ENCODE assay signal across 26 mouse cellular contexts in the genomic region with DNA sequence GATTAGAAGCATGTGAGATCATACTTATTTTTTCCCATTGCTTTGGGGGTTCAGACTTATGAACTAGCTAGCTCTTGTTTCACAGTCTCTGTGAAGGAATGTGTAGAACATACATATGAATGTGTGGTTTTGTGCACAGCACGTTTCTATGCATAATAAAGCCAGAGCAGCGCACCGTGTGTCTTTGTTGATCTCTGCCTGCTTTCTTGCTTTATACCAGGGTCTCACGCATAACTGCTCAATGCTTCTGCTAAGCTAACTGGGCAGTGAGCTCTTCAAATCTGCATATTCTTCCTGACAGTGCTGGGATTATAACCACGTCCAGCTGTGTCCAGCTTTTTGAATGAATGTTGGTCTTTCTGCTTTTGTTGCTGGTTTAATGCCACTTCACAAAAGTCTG.
A peak's percentile ranks its signal among the peaks of the same experiment; 100 is the strongest.
DNase-seq lines count a peak whose midpoint lies in the region; ATAC-seq and TF ChIP-seq lines count a peak whose summit lies in the region.
"Had no signal": no experiment of that assay in that cellular context is flagged by ENCODE, and none has a peak within 500 bp of the region (broad histone marks: within the 10 kb centered on the region; RNA-seq: fewer than 3 reads in every experiment).

No protein-coding gene starts in this region.

- WGBS in forebrain, embryonic 14.5 days = 15% methylated on average over 5 of the region's 5 CpGs
- WGBS in forebrain, postnatal 0 days = 21% methylated on average over 5 of the region's 5 CpGs
- WGBS in midbrain, embryonic 12.5 days = 27% methylated on average over 5 of the region's 5 CpGs
- WGBS in midbrain, embryonic 16.5 days = 8% methylated on average over 5 of the region's 5 CpGs
- 89% methylated on average over 5 of the region's 5 CpGs for WGBS in thymus, adult 2 months

- no peaks in the 10 kb centered on the region for H3K36me3 ChIP-seq in forebrain, embryonic 14.5 days (ENCODE audit: control insufficient read depth, insufficient read depth, low read length)
- H3K36me3 ChIP-seq in forebrain, postnatal 0 days (ENCODE audit: insufficient read depth) = no peaks in the 10 kb centered on the region
- H3K36me3 ChIP-seq in midbrain, embryonic 12.5 days = no peaks in the 10 kb centered on the region
- no peaks in the 10 kb centered on the region for H3K36me3 ChIP-seq in midbrain, embryonic 16.5 days (ENCODE audit: control insufficient read depth, insufficient read depth, low read length)
- H3K36me3 ChIP-seq in thymus, adult 2 months (ENCODE audit: control insufficient read depth, insufficient read depth, low read length) = no peaks in the 10 kb centered on the region
- H3K36me3 ChIP-seq: embryonic facial prominence, embryonic 10.5 days; embryonic facial prominence, embryonic 13.5 days; heart, embryonic 12.5 days; heart, embryonic 15.5 days; hindbrain, embryonic 10.5 days; hindbrain, embryonic 13.5 days; intestine, embryonic 15.5 days had no signal

- H3K27ac ChIP-seq in forebrain, embryonic 14.5 days (ENCODE audit: low read depth, low read length) = no peak overlapping the region
- H3K27ac ChIP-seq in forebrain, postnatal 0 days (ENCODE audit: low read depth, low read length) = no peak overlapping the region
- H3K27ac ChIP-seq in midbrain, embryonic 12.5 days (replicated peaks) = no peak overlapping the region
- no peak overlapping the region for H3K27ac ChIP-seq in midbrain, embryonic 16.5 days (ENCODE audit: low read length)
- no peak overlapping the region for H3K27ac ChIP-seq in thymus, adult 2 months (ENCODE audit: control insufficient read depth, insufficient read depth, low read length)
- H3K27ac ChIP-seq: embryonic facial prominence, embryonic 10.5 days; embryonic facial prominence, embryonic 13.5 days; heart, embryonic 15.5 days; hindbrain, embryonic 10.5 days; hindbrain, embryonic 13.5 days; intestine, embryonic 15.5 days had no signal

- no peak for TF ChIP-seq POLR2A in thymus, adult 2 months (IDR thresholded peaks at IDR 0.05; ENCODE audit: control insufficient read depth, extremely low read depth, insufficient read depth, low read length, poor library complexity)

- peak; percentile 1 for DNase-seq in embryo, embryonic 11 days
- DNase-seq in embryo, embryonic 10 days (ENCODE audit: low spot score) = no peak
- DNase-seq in forebrain, embryonic 14.5 days (ENCODE audit: low spot score) = no peak
- DNase-seq in forebrain, postnatal 0 days = no peak
- peak; percentile 21 for DNase-seq in R1 (ENCODE audit: low read depth, low spot score)
- DNase-seq in thymus, adult 2 months = no peak
- DNase-seq: adrenal gland, adult 8-10 months; adrenal gland, postnatal 25 days; cerebellum, adult 18-20 months; cerebellum, adult 9-10 months; cerebellum, postnatal 14 days; gastrocnemius, postnatal 25 days; heart, adult 18-20 months; heart, postnatal 10 days; heart, postnatal 36 days had no signal

- peak; percentile 68; the same call in 1 of the 2 replicates for ATAC-seq in forebrain, embryonic 14.5 days
- no peak for ATAC-seq in forebrain, postnatal 0 days
- ATAC-seq in midbrain, embryonic 12.5 days (ENCODE audit: low FRiP score, low read depth) = peak; percentile 68
- no peak for ATAC-seq in midbrain, embryonic 16.5 days
- ATAC-seq: hindbrain, embryonic 16.5 days; intestine, embryonic 15.5 days had no signal

- no peak overlapping the region for H3K9ac ChIP-seq in forebrain, embryonic 14.5 days (ENCODE audit: low read length)
- H3K9ac ChIP-seq in forebrain, postnatal 0 days = no peak overlapping the region
- no peak overlapping the region for H3K9ac ChIP-seq in midbrain, embryonic 12.5 days (replicated peaks)
- no peak overlapping the region for H3K9ac ChIP-seq in midbrain, embryonic 16.5 days (ENCODE audit: low read depth, low read length)
- H3K9ac ChIP-seq: embryonic facial prominence, embryonic 13.5 days; heart, embryonic 12.5 days; heart, embryonic 15.5 days; hindbrain, embryonic 13.5 days; intestine, embryonic 15.5 days had no signal

- H3K4me1 ChIP-seq in forebrain, embryonic 14.5 days (ENCODE audit: control insufficient read depth, insufficient read depth, low read length) = no peaks in the 10 kb centered on the region
- no peaks in the 10 kb centered on the region for H3K4me1 ChIP-seq in forebrain, postnatal 0 days (ENCODE audit: insufficient read depth)
- peaks cover 6% of the 10 kb centered on the region for H3K4me1 ChIP-seq in midbrain, embryonic 12.5 days
- H3K4me1 ChIP-seq in midbrain, embryonic 16.5 days (ENCODE audit: control insufficient read depth, insufficient read depth, low read length) = 0 out of 2 replicates have a peak, but pooled peaks cover 4% of the 10 kb centered on the region
- H3K4me1 ChIP-seq in thymus, adult 2 months (replicated peaks; ENCODE audit: control insufficient read depth, insufficient read depth, low read length) = no peaks in the 10 kb centered on the region
- H3K4me1 ChIP-seq: embryonic facial prominence, embryonic 10.5 days; embryonic facial prominence, embryonic 13.5 days; heart, embryonic 12.5 days; heart, embryonic 15.5 days; hindbrain, embryonic 10.5 days; hindbrain, embryonic 13.5 days; intestine, embryonic 15.5 days had no signal

- H3K27me3 ChIP-seq in forebrain, embryonic 14.5 days (replicated peaks; ENCODE audit: control insufficient read depth, insufficient read depth, low read length) = no peaks in the 10 kb centered on the region
- no peaks in the 10 kb centered on the region for H3K27me3 ChIP-seq in forebrain, postnatal 0 days (ENCODE audit: insufficient read depth, low read length)
- H3K27me3 ChIP-seq in midbrain, embryonic 12.5 days = no peaks in the 10 kb centered on the region
- no peaks in the 10 kb centered on the region for H3K27me3 ChIP-seq in midbrain, embryonic 16.5 days (ENCODE audit: control insufficient read depth, insufficient read depth, low read depth, low read length)
- H3K27me3 ChIP-seq in thymus, adult 2 months (ENCODE audit: control insufficient read depth, insufficient read depth, low read length) = no peaks in the 10 kb centered on the region
- H3K27me3 ChIP-seq: embryonic facial prominence, embryonic 13.5 days; heart, embryonic 12.5 days; heart, embryonic 15.5 days; hindbrain, embryonic 13.5 days; intestine, embryonic 15.5 days had no signal

- H3K9me3 ChIP-seq in forebrain, embryonic 14.5 days (replicated peaks; ENCODE audit: control insufficient read depth, low read length) = no peaks in the 10 kb centered on the region
- H3K9me3 ChIP-seq in forebrain, postnatal 0 days (ENCODE audit: low read length) = no peaks in the 10 kb centered on the region
- no peaks in the 10 kb centered on the region for H3K9me3 ChIP-seq in midbrain, embryonic 12.5 days
- no peaks in the 10 kb centered on the region for H3K9me3 ChIP-seq in midbrain, embryonic 16.5 days (replicated peaks; ENCODE audit: control insufficient read depth, low read length, poor library complexity, severe bottlenecking)
- H3K9me3 ChIP-seq: embryonic facial prominence, embryonic 10.5 days; embryonic facial prominence, embryonic 13.5 days; heart, embryonic 12.5 days; heart, embryonic 15.5 days; hindbrain, embryonic 10.5 days; hindbrain, embryonic 13.5 days; intestine, embryonic 15.5 days had no signal

- no peak for TF ChIP-seq CTCF in forebrain, postnatal 0 days (IDR thresholded peaks at IDR 0.05; ENCODE audit: low read depth)
- no peak for TF ChIP-seq CTCF in thymus, adult 2 months (IDR thresholded peaks at IDR 0.05; ENCODE audit: borderline replicate concordance, control insufficient read depth, extremely low read depth, insufficient read depth, low read length, poor library complexity)

- H3K4me2 ChIP-seq in forebrain, embryonic 14.5 days (ENCODE audit: low read length) = no peak overlapping the region
- H3K4me2 ChIP-seq in forebrain, postnatal 0 days (ENCODE audit: low read depth) = no peak overlapping the region
- H3K4me2 ChIP-seq in midbrain, embryonic 12.5 days (replicated peaks) = no peak overlapping the region
- H3K4me2 ChIP-seq in midbrain, embryonic 16.5 days (ENCODE audit: low read length) = no peak overlapping the region
- H3K4me2 ChIP-seq: embryonic facial prominence, embryonic 13.5 days; heart, embryonic 12.5 days; heart, embryonic 15.5 days; hindbrain, embryonic 13.5 days; intestine, embryonic 15.5 days had no signal

- H3K4me3 ChIP-seq in forebrain, embryonic 14.5 days (ENCODE audit: low read depth, low read length) = no peak overlapping the region
- H3K4me3 ChIP-seq in forebrain, postnatal 0 days (ENCODE audit: low read depth, low read length) = no peak overlapping the region
- H3K4me3 ChIP-seq in midbrain, embryonic 12.5 days = no peak overlapping the region
- no peak overlapping the region for H3K4me3 ChIP-seq in midbrain, embryonic 16.5 days (ENCODE audit: low read depth, low read length)
- H3K4me3 ChIP-seq in thymus, adult 2 months (ENCODE audit: control insufficient read depth, insufficient read depth, low read length) = no peak overlapping the region
- H3K4me3 ChIP-seq: embryonic facial prominence, embryonic 10.5 days; embryonic facial prominence, embryonic 13.5 days; erythroblast, embryonic 14.5 days; heart, embryonic 12.5 days; heart, embryonic 15.5 days; hindbrain, embryonic 10.5 days; hindbrain, embryonic 13.5 days; intestine, embryonic 15.5 days had no signal

Comparison
In these comparisons a context has a peak if more than half of its experiments do, and no peak if none do; other contexts are left out.
1. DNase-seq: peak in embryo, embryonic 11 days (single experiment) and R1 (single experiment); none in embryo, embryonic 10 days (single experiment), forebrain, embryonic 14.5 days (single experiment), forebrain, postnatal 0 days (single experiment) and thymus, adult 2 months (single experiment).
2. ATAC-seq: peak in forebrain, embryonic 14.5 days (single experiment) and midbrain, embryonic 12.5 days (single experiment); none in forebrain, postnatal 0 days (single experiment) and midbrain, embryonic 16.5 days (single experiment).